Mouse (Mus musculus): Measurements from ENCODE around the gene Mctp1. TPM values are rescaled to one million over a fixed set of nuclear protein-coding genes. Genes with fewer than 3 reads are reported as not detected.
"Not testable (repeated sequence)": the region's sequence is repeated elsewhere in the genome, so short reads cannot be mapped to it uniquely, and the experiment has no call there.

Mctp1 gene
- total RNA-seq (2012; rRNA removed), result not detected in 2 replicates
- not detected for polyA plus RNA-seq (2012; ENCODE audit: insufficient read depth in 1 of 2, insufficient read length in 2 of 2, low read depth in 1 of 2, low replicate concordance in 2 of 2, missing spikeins in 1 of 2)

DNA sequence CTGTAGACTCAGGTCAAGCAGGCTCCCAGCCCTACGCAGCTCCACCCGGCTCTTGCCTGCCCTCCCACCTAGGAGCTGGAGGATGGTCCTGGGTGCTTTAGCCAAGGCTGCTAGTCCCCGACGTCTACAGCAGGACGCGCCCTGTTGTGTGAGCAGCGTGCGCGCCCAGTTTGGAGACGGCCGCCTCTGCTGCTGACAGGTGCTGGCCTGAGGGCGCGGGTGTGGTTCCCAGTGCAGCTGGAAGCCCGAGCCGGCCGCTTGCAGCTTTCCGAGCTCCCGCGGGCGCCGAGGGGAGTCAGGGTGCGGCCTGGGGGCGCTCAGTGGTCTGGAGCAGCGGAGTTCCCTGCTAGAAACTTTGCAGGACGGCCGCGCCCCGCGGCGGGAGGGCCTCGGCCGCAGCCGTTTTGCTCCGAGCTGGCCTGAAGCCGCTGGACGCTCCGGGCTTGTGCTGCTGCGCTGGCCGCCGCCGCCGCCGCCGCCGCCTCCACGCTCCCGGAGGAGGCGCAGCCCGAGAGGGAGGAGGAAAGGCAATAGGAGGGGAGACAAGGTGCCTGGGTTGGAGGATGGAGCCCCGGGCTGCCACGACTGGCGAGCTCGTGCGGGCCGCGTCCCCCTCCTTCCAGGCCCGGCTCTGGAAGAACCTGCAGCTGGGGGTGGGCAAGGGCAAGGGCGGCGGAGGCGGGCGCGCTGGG, at the start of gene Mctp1:
Gene Mctp1 (plus strand): TSS at position 564 of the 692 bp plus-strand sequence.
- Histone ChIP-seq H3K4me3 (ENCODE audit: control insufficient read depth in 1 of 2, insufficient read depth in 1 of 2, low read depth in 2 of 2, low read length in 2 of 2) (no peak within 1 kb of the TSS), H3K27ac (ENCODE audit: control insufficient read depth, low read depth, low read length) (no peak within 1 kb of the TSS), H3K27me3 (ENCODE audit: control insufficient read depth in 1 of 2, insufficient read depth in 2 of 2, low read length in 2 of 2) (no peaks in the 10 kb centered on the region), H3K36me3 (ENCODE audit: control insufficient read depth in 1 of 2, insufficient read depth in 2 of 2, low read length in 2 of 2) (no peaks in the 10 kb centered on the region), H3K4me1 (ENCODE audit: control insufficient read depth in 1 of 2, insufficient read depth in 2 of 2, low read length in 2 of 2) (no peaks in the 10 kb centered on the region), H3K9me3 (replicated peaks; ENCODE audit: insufficient read depth, low read length) (no peaks in the 10 kb centered on the region), H3K9ac (ENCODE audit: control insufficient read depth, low read depth, low read length, poor library complexity, severe bottlenecking) (no peak within 1 kb of the TSS), H3K79me2 (ENCODE audit: control insufficient read depth, insufficient read depth, low read length, poor library complexity) (no peaks in the 10 kb centered on the region)
- DNase-seq (ENCODE audit: low read depth, low spot score), result no peak
- no peak for TF ChIP-seq E2F4 (IDR thresholded peaks at IDR 0.05; ENCODE audit: borderline replicate concordance, low read depth, low read length)
- TF ChIP-seq MAX (IDR thresholded peaks at IDR 0.05; ENCODE audit: low read length), result no peak
- no peak for TF ChIP-seq ZKSCAN1 (IDR thresholded peaks at IDR 0.05; ENCODE audit: low read depth, low read length)
- no peak for TF ChIP-seq MYB (IDR thresholded peaks at IDR 0.05; ENCODE audit: low read depth, low read length)
- TF ChIP-seq JUND (IDR thresholded peaks at IDR 0.05; ENCODE audit: low read depth, low read length), result no peak
- TF ChIP-seq POLR2A (IDR thresholded peaks at IDR 0.05; ENCODE audit: control insufficient read depth in 1 of 2, insufficient read depth in 1 of 2, low read depth in 1 of 2, low read length in 2 of 2, poor library complexity in 1 of 2), result no peak
- no peak for TF ChIP-seq GATA1 (IDR thresholded peaks at IDR 0.05; ENCODE audit: low read depth, low read length)
- TF ChIP-seq NELFE (IDR thresholded peaks at IDR 0.05; ENCODE audit: low read depth, low read length), result no peak
- TF ChIP-seq ETS1 (IDR thresholded peaks at IDR 0.05; ENCODE audit: low read depth, low read length), result no peak
- no peak for TF ChIP-seq GABPA (IDR thresholded peaks at IDR 0.05; ENCODE audit: low read depth, low read length)
- TF ChIP-seq NRF1 (IDR thresholded peaks at IDR 0.05; ENCODE audit: insufficient read depth, low read depth, low read length, poor library complexity, severe bottlenecking), result no peak
- no peak for TF ChIP-seq MAZ (IDR thresholded peaks at IDR 0.05; ENCODE audit: low read depth, low read length)
- no peak for TF ChIP-seq EP300 (IDR thresholded peaks at IDR 0.05; ENCODE audit: low read depth in 1 of 2, low read length in 2 of 2)
- TF ChIP-seq KAT2A (conservative IDR thresholded peaks at IDR 0.05; ENCODE audit: low read depth, low read length), result no peak
- no peak for TF ChIP-seq BHLHE40 (IDR thresholded peaks at IDR 0.05; ENCODE audit: borderline replicate concordance, low read depth, low read length)

- DNase-seq (ENCODE audit: low read depth, low spot score); H3K4me1 ChIP-seq (ENCODE audit: control insufficient read depth in 1 of 2, insufficient read depth in 2 of 2, low read length in 2 of 2); H3K27me3 ChIP-seq (ENCODE audit: control insufficient read depth in 1 of 2, insufficient read depth in 2 of 2, low read length in 2 of 2); H3K4me3 ChIP-seq (ENCODE audit: control insufficient read depth in 1 of 2, insufficient read depth in 1 of 2, low read depth in 2 of 2, low read length in 2 of 2); H3K27ac ChIP-seq (ENCODE audit: control insufficient read depth, low read depth, low read length); H3K36me3 ChIP-seq (ENCODE audit: control insufficient read depth in 1 of 2, insufficient read depth in 2 of 2, low read length in 2 of 2); H3K79me2 ChIP-seq (ENCODE audit: control insufficient read depth, insufficient read depth, low read length, poor library complexity); H3K9me3 ChIP-seq (replicated peaks; ENCODE audit: insufficient read depth, low read length); H3K9ac ChIP-seq (ENCODE audit: control insufficient read depth, low read depth, low read length, poor library complexity, severe bottlenecking): not testable (repeated sequence)
Measured at GRCm38 (mm10) chr13:76345941-76346340, 38.4 kb upstream of the Mctp1 start.
